Mouse (Mus musculus) kidney, adult 11 months (tissue): ENCODE data around the gene Olfr160.

Experiments
- DNase-seq: peaks from one replicate; pipeline ENCODE4 v3.0.0; 2022

The Olfr160 gene

GRCm38 (mm10) chr9:37716150-37716549 lies at the start of gene Olfr160:
Gene Olfr160, minus strand, starts transcription at chr9:37716250.
- DNase-seq = no peak

- DNase-seq = no peak
These were observed 46.5 kb upstream of the Olfr160 start for GRCm38 (mm10) chr9:37762541-37762940.

- DNase-seq = no peak
These were observed 45.7 kb upstream of the Olfr160 start for GRCm38 (mm10) chr9:37761728-37762127.

- no peak for DNase-seq
These were observed 36.0 kb upstream of the Olfr160 start for GRCm38 (mm10) chr9:37752006-37752405.

GRCm38 (mm10) chr9:37751467-37751866 lies 35.4 kb upstream of the Olfr160 start:
- DNase-seq = no peak

GRCm38 (mm10) chr9:37750319-37751075 lies 34.4 kb upstream of the Olfr160 start:
- no peak for DNase-seq

- DNase-seq = no peak
These were observed 28.8 kb upstream of the Olfr160 start, which contains the start of gene Olfr874 for GRCm38 (mm10) chr9:37744806-37745205. Gene Olfr874, plus strand, starts transcription at chr9:37745106.

- no peak for DNase-seq
These were observed 18.3 kb upstream of the Olfr160 start for GRCm38 (mm10) chr9:37734310-37734709.

GRCm38 (mm10) chr9:37689970-37690686 lies 25.9 kb downstream of the Olfr160 start:
- DNase-seq = no peak

GRCm38 (mm10) chr9:37687941-37688303 lies 28.1 kb downstream of the Olfr160 start:
- DNase-seq = no peak

GRCm38 (mm10) chr9:37687288-37687940 lies 28.6 kb downstream of the Olfr160 start:
- DNase-seq = no peak

- DNase-seq = no peak
These were observed 34.9 kb downstream of the Olfr160 start for GRCm38 (mm10) chr9:37681123-37681522.

- no peak for DNase-seq
These were observed 40.8 kb downstream of the Olfr160 start for GRCm38 (mm10) chr9:37675287-37675686.

- DNase-seq = no peak
These were observed 45.8 kb downstream of the Olfr160 start for GRCm38 (mm10) chr9:37670261-37670660.

GRCm38 (mm10) chr9:37669678-37670077 lies 46.4 kb downstream of the Olfr160 start:
- DNase-seq = no peak

- DNase-seq = no peak
These were observed 46.9 kb downstream of the Olfr160 start, which contains the start of gene Panx3 for GRCm38 (mm10) chr9:37669115-37669514. Gene Panx3, minus strand, starts transcription at chr9:37669235.

- DNase-seq = no peak
These were observed 50.0 kb downstream of the Olfr160 start for GRCm38 (mm10) chr9:37666045-37666444.

GRCm38 (mm10) chr9:37664604-37665003 lies 51.4 kb downstream of the Olfr160 start:
- no peak for DNase-seq

- DNase-seq = no peak
These were observed 52.8 kb downstream of the Olfr160 start for GRCm38 (mm10) chr9:37663210-37663609.

- no peak for DNase-seq
These were observed 56.6 kb downstream of the Olfr160 start for GRCm38 (mm10) chr9:37659413-37659812.
